Mouse (Mus musculus): Measurements from ENCODE around the gene Ifi207. TPM values are rescaled to one million over a fixed set of nuclear protein-coding genes. Genes with fewer than 3 reads are reported as not detected.
"Not testable (repeated sequence)": the region's sequence is repeated elsewhere in the genome, so short reads cannot be mapped to it uniquely, and the experiment has no call there.

Gene Ifi207
- total RNA-seq (2015) (162 and 188 TPM in 2 replicates), total RNA-seq (2017) (66.9 and 70.4 TPM in 2 replicates)

GRCm38 (mm10) chr1:173741656-173742055 is at the start of gene Ifi207:
Gene Ifi207 (minus strand): TSS chr1:173741747.
- peak; percentile 75 for ATAC-seq (ENCODE audit: poor library complexity, severe bottlenecking)

DNA sequence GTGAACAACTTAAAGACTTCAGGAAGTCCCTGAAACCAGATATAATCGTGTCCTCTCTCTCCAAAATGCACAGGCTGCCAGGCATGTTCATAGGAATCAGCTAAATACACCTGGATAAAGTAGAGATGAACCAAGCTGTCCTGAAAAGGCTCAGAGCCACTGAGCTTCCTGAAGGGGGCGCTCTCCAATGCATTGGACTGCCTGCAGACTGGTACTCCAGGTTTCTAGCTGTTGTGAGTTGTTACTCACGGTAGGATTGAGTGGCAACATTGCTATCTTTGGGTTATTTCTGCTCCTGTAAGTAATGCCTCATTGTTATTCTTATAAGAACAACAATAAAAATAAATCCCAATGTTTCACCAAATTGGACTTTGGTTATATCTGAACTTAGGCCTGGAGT is 31.9 kb upstream of the Ifi207 start:
- peak; percentile 71 for ATAC-seq (ENCODE audit: poor library complexity, severe bottlenecking)

DNA sequence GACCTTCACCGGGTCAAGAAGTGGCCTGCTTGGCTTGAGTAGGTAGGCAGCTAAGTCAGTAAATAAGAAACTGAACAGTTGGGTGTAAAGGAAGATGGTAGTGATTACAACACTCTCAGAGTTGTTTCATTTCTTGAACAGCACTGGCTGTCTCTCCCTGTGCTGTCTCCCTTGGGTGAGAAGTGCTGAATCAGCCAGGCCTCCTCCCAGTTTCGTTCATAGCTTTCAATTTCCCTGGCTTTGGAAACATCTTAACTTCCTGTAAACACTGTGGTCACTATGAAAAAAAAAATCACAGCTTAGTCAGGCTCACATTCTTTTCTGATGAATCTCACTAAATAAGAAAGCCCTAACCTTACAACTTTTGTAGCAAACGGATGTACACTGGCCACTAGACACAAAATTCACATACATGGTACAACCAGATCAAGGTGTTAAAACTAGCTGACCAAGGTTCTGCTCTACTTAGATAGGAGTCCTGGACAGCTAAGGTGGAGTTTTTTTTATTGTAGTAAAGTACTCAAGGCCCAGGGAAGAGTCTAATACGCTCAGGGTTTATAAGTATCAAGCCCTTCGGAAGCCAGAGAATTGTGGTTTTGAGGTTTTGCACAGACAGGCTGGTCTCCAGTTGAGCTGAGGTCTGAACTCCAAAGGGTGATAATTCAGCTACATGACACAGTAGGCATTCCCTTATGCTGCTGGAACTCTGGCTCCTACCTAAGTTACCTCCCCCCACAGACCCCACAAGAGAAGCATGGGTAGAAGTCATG is 25.5 kb upstream of the Ifi207 start, which contains the start of gene Ifi204:
Gene Ifi204, minus strand, starts transcription at position 96 of the 770 bp plus-strand sequence.
- ATAC-seq (ENCODE audit: poor library complexity, severe bottlenecking): peak; percentile 88

- ATAC-seq (ENCODE audit: poor library complexity, severe bottlenecking): not testable (repeated sequence)
Observed at GRCm38 (mm10) chr1:173760032-173760431, 18.5 kb upstream of the Ifi207 start.

DNA sequence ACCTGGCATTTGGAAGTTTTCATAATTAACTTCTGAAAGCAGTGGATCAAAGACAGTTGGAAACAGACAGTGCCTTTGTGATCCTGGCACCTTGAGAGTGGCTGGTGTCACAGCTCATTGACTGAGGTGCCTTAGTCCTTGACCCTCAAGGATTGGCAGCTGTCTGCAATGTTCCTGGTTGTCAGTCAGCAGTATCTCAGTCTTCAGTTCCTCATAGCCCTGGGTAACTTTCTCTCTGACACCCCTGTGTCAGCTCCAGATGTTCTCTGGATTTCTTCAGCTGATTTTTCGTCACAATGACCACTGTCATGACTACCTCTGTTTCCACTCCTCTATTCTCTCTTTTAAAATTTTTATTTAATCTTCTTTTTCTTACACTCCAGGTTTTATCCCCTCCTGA is 715 bp upstream of the Ifi207 start:
- peak; percentile 75 for ATAC-seq (ENCODE audit: poor library complexity, severe bottlenecking)

GRCm38 (mm10) chr1:173740537-173740936 is 1.0 kb downstream of the Ifi207 start:
- peak; percentile 43 for ATAC-seq (ENCODE audit: poor library complexity, severe bottlenecking)

GRCm38 (mm10) chr1:173736986-173737385 is 4.6 kb downstream of the Ifi207 start:
- peak; percentile 65 for ATAC-seq (ENCODE audit: poor library complexity, severe bottlenecking)

- ATAC-seq (ENCODE audit: poor library complexity, severe bottlenecking): not testable (repeated sequence)
Observed at GRCm38 (mm10) chr1:173735015-173735414, 6.5 kb downstream of the Ifi207 start.

GRCm38 (mm10) chr1:173733219-173733618 is 8.3 kb downstream of the Ifi207 start:
- ATAC-seq (ENCODE audit: poor library complexity, severe bottlenecking): no peak

- ATAC-seq (ENCODE audit: poor library complexity, severe bottlenecking): peak; percentile 70
Observed at GRCm38 (mm10) chr1:173694270-173694669, 47.3 kb downstream of the Ifi207 start.

- not testable (repeated sequence) for ATAC-seq (ENCODE audit: poor library complexity, severe bottlenecking)
Observed at GRCm38 (mm10) chr1:173678605-173679004, 62.9 kb downstream of the Ifi207 start.

- ATAC-seq (ENCODE audit: poor library complexity, severe bottlenecking): peak; percentile 86
Observed at GRCm38 (mm10) chr1:173673458-173674097, 68.0 kb downstream of the Ifi207 start, which contains the start of gene Ifi208. Gene Ifi208 (plus strand): TSS chr1:173673675.

Other genes starting within 250 kb of the Ifi207 start
- gene Ifi214, start 205.8 kb downstream of the Ifi207 start, total RNA-seq (2015): 1.8 and 2.3 TPM in 2 replicates
- 1.1 and 1.9 TPM in 2 replicates for gene Ifi214, start 205.8 kb downstream of the Ifi207 start, total RNA-seq (2017)
- gene Ifi213, start 142.5 kb downstream of the Ifi207 start, total RNA-seq (2015): 26.1 and 30.0 TPM in 2 replicates
- gene Ifi213, start 142.5 kb downstream of the Ifi207 start, total RNA-seq (2017): 20.0 and 30.5 TPM in 2 replicates
- gene Ifi209, start 110.8 kb downstream of the Ifi207 start, total RNA-seq (2015): 191 and 200 TPM in 2 replicates
- gene Ifi209, start 110.8 kb downstream of the Ifi207 start, total RNA-seq (2017): 256 and 263 TPM in 2 replicates
- 3.0 and 6.5 TPM in 2 replicates for gene Ifi208, start 68.1 kb downstream of the Ifi207 start, total RNA-seq (2015)
- 2.3 and 2.4 TPM in 2 replicates for gene Ifi208, start 68.1 kb downstream of the Ifi207 start, total RNA-seq (2017)
- 135 and 165 TPM in 2 replicates for gene Ifi204, start 25.2 kb upstream of the Ifi207 start, total RNA-seq (2015)
- gene Ifi204, start 25.2 kb upstream of the Ifi207 start, total RNA-seq (2017): 256 and 281 TPM in 2 replicates
- 165 and 182 TPM in 2 replicates for gene Ifi211, start 171.3 kb upstream of the Ifi207 start, total RNA-seq (2015)
- 234 and 254 TPM in 2 replicates for gene Ifi211, start 171.3 kb upstream of the Ifi207 start, total RNA-seq (2017)
- gene Mndal, start 200.7 kb upstream of the Ifi207 start, total RNA-seq (2015): 360 and 361 TPM in 2 replicates
- gene Mndal, start 200.7 kb upstream of the Ifi207 start, total RNA-seq (2017): 254 and 258 TPM in 2 replicates
- 263 and 285 TPM in 2 replicates for gene Ifi203, start 200.9 kb upstream of the Ifi207 start, total RNA-seq (2015)
- 122 and 154 TPM in 2 replicates for gene Ifi203, start 200.9 kb upstream of the Ifi207 start, total RNA-seq (2017)
- gene Ifi202b, start 241.0 kb upstream of the Ifi207 start, total RNA-seq (2015): not detected in 2 replicates
- gene Ifi202b, start 241.0 kb upstream of the Ifi207 start, total RNA-seq (2017): not detected in 2 replicates